Mouse (Mus musculus) limb, embryonic 12.5 days (tissue): ENCODE measurements around the gene 1110025L11Rik. TPM values are rescaled to one million over a fixed set of nuclear protein-coding genes. Genes with fewer than 3 reads are reported as not detected.
"Not testable (repeated sequence)": the region's sequence is repeated elsewhere in the genome, so short reads cannot be mapped to it uniquely, and the experiment has no call there.

Experiments
- ATAC-seq: fragments of 200-750 bp; cut with Nextera tagmentation; 2 replicates; pipeline ENCODE4 v1.8.0; 2017; ENCODE audit warnings: low read depth, moderate TSS enrichment; ENCODE audit not compliant: insufficient number of reproducible peaks, insufficient read depth, low FRiP score, low TSS enrichment
- H3K27ac ChIP-seq: fragments of 300-500 bp; sonication (generic); 2 replicates; pipeline ENCODE4 v1.5.1; 2016; ENCODE audit warnings: mild to moderate bottlenecking, moderate library complexity
- H3K27me3 ChIP-seq: fragments of 300-500 bp; sonication (generic); 2 replicates; pipeline ENCODE4 v1.6.1; 2016; ENCODE audit warnings: mild to moderate bottlenecking, moderate library complexity
- H3K36me3 ChIP-seq: fragments of 300-500 bp; sonication (generic); 2 replicates; pipeline ENCODE4 v1.6.1; 2016; ENCODE audit warnings: mild to moderate bottlenecking, moderate library complexity
- H3K4me1 ChIP-seq: fragments of 300-500 bp; sonication (generic); replicated peaks from 2 replicates; pipeline ENCODE4 v1.6.1; 2016
- H3K4me2 ChIP-seq: fragments of 300-500 bp; sonication (generic); 2 replicates; pipeline ENCODE4 v1.6.1; 2016; ENCODE audit warnings: mild to moderate bottlenecking, moderate library complexity
- H3K4me3 ChIP-seq: fragments of 300-500 bp; sonication (generic); replicated peaks from 2 replicates; pipeline ENCODE4 v1.5.1; 2016; ENCODE audit warnings: mild to moderate bottlenecking
- H3K9ac ChIP-seq: fragments of 300-500 bp; sonication (generic); replicated peaks from 2 replicates; pipeline ENCODE4 v1.6.1; 2016; ENCODE audit warnings: mild to moderate bottlenecking, moderate library complexity
- H3K9me3 ChIP-seq: fragments of 300-500 bp; sonication (generic); 2 replicates; pipeline ENCODE4 v1.6.1; 2016; ENCODE audit warnings: mild to moderate bottlenecking, moderate library complexity
- WGBS: fragments of 180-500 bp; shearing (Covaris S2); methylation state at CpG from one replicate; pipeline ENCODE4 v1.1.7; 2016; 5-methylcytosine and 5-hydroxymethylcytosine counted together
- polyA plus RNA-seq: library from polyadenylated mRNA; unstranded; fragments of >200 nt; fragmentation: Nextera tagmentation; extraction: Ambion mirVana; gene quantifications from 2 replicates; pipeline ENCODE4 v1.2.1, GENCODE M21; 2016

1110025L11Rik gene
- not detected in 2 replicates for polyA plus RNA-seq

- H3K36me3 ChIP-seq, H3K27ac ChIP-seq, H3K4me3 ChIP-seq, H3K27me3 ChIP-seq, H3K4me1 ChIP-seq, ATAC-seq, H3K9me3 ChIP-seq, H3K4me2 ChIP-seq, H3K9ac ChIP-seq: not testable (repeated sequence)
- no CpG with 5 or more reads among the region's 2 CpGs for WGBS
Observed at GRCm38 (mm10) chr16:89063902-89064301, at the start of gene 1110025L11Rik. TSS of gene 1110025L11Rik (minus strand) at chr16:89064002.

- WGBS, result 66% methylated on average over 2 of the region's 2 CpGs
- not testable (repeated sequence) for H3K4me3 ChIP-seq, H3K4me2 ChIP-seq, H3K9ac ChIP-seq, H3K36me3 ChIP-seq, H3K9me3 ChIP-seq, H3K4me1 ChIP-seq, H3K27ac ChIP-seq, H3K27me3 ChIP-seq, ATAC-seq
Observed at GRCm38 (mm10) chr16:89071041-89071440, 7.2 kb upstream of the 1110025L11Rik start.

GRCm38 (mm10) chr16:89047783-89048182 lies 16.0 kb downstream of the 1110025L11Rik start, which contains the start of gene Krtap6-5:
TSS of gene Krtap6-5 (minus strand) at chr16:89047883.
- Histone ChIP-seq H3K36me3 (no peaks in the 10 kb centered on the region), H3K9me3 (no peaks in the 10 kb centered on the region), H3K27me3 (no peaks in the 10 kb centered on the region), H3K27ac (no peak within 1 kb of the TSS), H3K4me2 (no peak within 1 kb of the TSS), H3K4me1 (no peaks in the 10 kb centered on the region), H3K9ac (no peak within 1 kb of the TSS), H3K4me3 (no peak within 1 kb of the TSS)
- 84% methylated on average over 3 of the region's 3 CpGs for WGBS
- ATAC-seq, result no peak

GRCm38 (mm10) chr16:89041372-89041771 lies 22.4 kb downstream of the 1110025L11Rik start, which contains the start of gene Gm10228:
TSS of gene Gm10228 (minus strand) at chr16:89041472.
- WGBS, result 92% methylated on average over 2 of the region's 4 CpGs
- not testable (repeated sequence) for H3K4me2 ChIP-seq, ATAC-seq

GRCm38 (mm10) chr16:89031399-89031798 lies 32.4 kb downstream of the 1110025L11Rik start, which contains the start of gene Krtap6-1:
TSS of gene Krtap6-1 (plus strand) at chr16:89031699.
- not testable (repeated sequence) for H3K4me2 ChIP-seq, H3K27ac ChIP-seq, H3K4me3 ChIP-seq, ATAC-seq, H3K27me3 ChIP-seq, H3K36me3 ChIP-seq, H3K9ac ChIP-seq, H3K4me1 ChIP-seq, H3K9me3 ChIP-seq
- 91% methylated on average over 3 of the region's 3 CpGs for WGBS

More at GRCm38 (mm10) chr16:89041372-89041771, 22.4 kb downstream of the 1110025L11Rik start, which contains the start of gene Gm10228:
- H3K9ac ChIP-seq, H3K9me3 ChIP-seq, H3K4me3 ChIP-seq, H3K27me3 ChIP-seq, H3K27ac ChIP-seq, H3K36me3 ChIP-seq, H3K4me1 ChIP-seq: not testable (repeated sequence)

- H3K4me3 ChIP-seq, H3K9me3 ChIP-seq, H3K4me2 ChIP-seq, ATAC-seq, H3K4me1 ChIP-seq, H3K27ac ChIP-seq, H3K9ac ChIP-seq, H3K27me3 ChIP-seq, H3K36me3 ChIP-seq: not testable (repeated sequence)
- 81% methylated on average over 3 of the region's 3 CpGs for WGBS
Observed at GRCm38 (mm10) chr16:89014984-89015383, 48.8 kb downstream of the 1110025L11Rik start, which contains the start of gene Gm10229. TSS of gene Gm10229 (plus strand) at chr16:89015284.

GRCm38 (mm10) chr16:89013973-89014372 lies 49.8 kb downstream of the 1110025L11Rik start:
- Histone ChIP-seq H3K4me2 (no peak overlapping the region), H3K9ac (no peak overlapping the region), H3K27ac (no peak overlapping the region), H3K27me3 (no peaks in the 10 kb centered on the region), H3K36me3 (no peaks in the 10 kb centered on the region), H3K4me1 (no peaks in the 10 kb centered on the region), H3K4me3 (no peak overlapping the region), H3K9me3 (no peaks in the 10 kb centered on the region)
- no peak for ATAC-seq
- WGBS, result 96% methylated on average over 3 of the region's 3 CpGs

Other genes starting within 250 kb of the 1110025L11Rik start
- 0.25 and 0.26 TPM in 2 replicates for gene Krtap15, start 243.8 kb downstream of the 1110025L11Rik start, polyA plus RNA-seq
- not detected in 2 replicates for gene Krtap14, start 237.9 kb downstream of the 1110025L11Rik start, polyA plus RNA-seq
- gene Krtap19-1, start 194.6 kb downstream of the 1110025L11Rik start, polyA plus RNA-seq, result not detected in 2 replicates
- not detected in 2 replicates for gene Krtap19-2, start 189.7 kb downstream of the 1110025L11Rik start, polyA plus RNA-seq
- not detected in 2 replicates for gene Krtap19-3, start 186.0 kb downstream of the 1110025L11Rik start, polyA plus RNA-seq
- not detected in 2 replicates for gene Krtap19-4, start 178.9 kb downstream of the 1110025L11Rik start, polyA plus RNA-seq
- gene Krtap19-5, start 167.5 kb downstream of the 1110025L11Rik start, polyA plus RNA-seq, result not detected in 2 replicates
- not detected in 2 replicates for gene Krtap19-9b, start 131.7 kb downstream of the 1110025L11Rik start, polyA plus RNA-seq
- gene Krtap16-3, start 101.1 kb downstream of the 1110025L11Rik start, polyA plus RNA-seq, result not detected in 2 replicates
- gene Krtap22-2, start 53.2 kb downstream of the 1110025L11Rik start, polyA plus RNA-seq, result not detected in 2 replicates
- gene Gm10229, start 48.7 kb downstream of the 1110025L11Rik start, polyA plus RNA-seq, result not detected in 2 replicates
- not detected in 2 replicates for gene Krtap6-1, start 32.3 kb downstream of the 1110025L11Rik start, polyA plus RNA-seq
- gene Gm10228, start 22.5 kb downstream of the 1110025L11Rik start, polyA plus RNA-seq, result not detected in 2 replicates
- not detected in 2 replicates for gene Krtap6-5, start 16.1 kb downstream of the 1110025L11Rik start, polyA plus RNA-seq
- gene Krtap6-3, start 20.0 kb upstream of the 1110025L11Rik start, polyA plus RNA-seq, result not detected in 2 replicates
- not detected in 2 replicates for gene Gm6358, start 76.8 kb upstream of the 1110025L11Rik start, polyA plus RNA-seq
- not detected in 2 replicates for gene Gm10061, start 87.1 kb upstream of the 1110025L11Rik start, polyA plus RNA-seq
- gene Gm9789, start 94.0 kb upstream of the 1110025L11Rik start, polyA plus RNA-seq, result not detected in 2 replicates
- gene Gm7735, start 105.5 kb upstream of the 1110025L11Rik start, polyA plus RNA-seq, result not detected in 2 replicates
- gene 1110057P08Rik, start 110.7 kb upstream of the 1110025L11Rik start, polyA plus RNA-seq, result not detected in 2 replicates
- gene Krtap20-2, start 141.9 kb upstream of the 1110025L11Rik start, polyA plus RNA-seq, result not detected in 2 replicates